Mouse (Mus musculus) G1E (cell line): ENCODE measurements around the gene Eng. TPM values are rescaled to one million over a fixed set of nuclear protein-coding genes. Genes with fewer than 3 reads are reported as not detected.

ENCODE experiments used
- ATAC-seq: 2 replicates; pipeline ENCODE4 v1.8.0; 2016; ENCODE audit warnings: mild to moderate bottlenecking; ENCODE audit not compliant: insufficient number of reproducible peaks, poor library complexity, low FRiP score, severe bottlenecking; ENCODE audit errors: extremely low read depth
- DNase-seq: peaks from one replicate; pipeline ENCODE4 v3.0.0; 2012; ENCODE audit warnings: low spot score
- H3K27me3 ChIP-seq: 2 replicates; pipeline ENCODE4 v1.6.1; 2012; ENCODE audit warnings: mild to moderate bottlenecking, low read length, inconsistent platforms; ENCODE audit not compliant: insufficient read depth
- H3K36me3 ChIP-seq: replicated peaks from 2 replicates; pipeline ENCODE3; 2012; ENCODE audit warnings: mild to moderate bottlenecking, inconsistent platforms
- H3K4me1 ChIP-seq: 2 replicates; pipeline ENCODE4 v1.6.1; 2012; ENCODE audit warnings: low read depth, low read length, inconsistent platforms, mixed read lengths; ENCODE audit not compliant: insufficient read depth
- H3K4me3 ChIP-seq: 2 replicates; pipeline ENCODE4 v1.5.1; 2012; ENCODE audit warnings: low read depth, mild to moderate bottlenecking, inconsistent platforms, low read length, moderate library complexity, mixed read lengths
- H3K9me3 ChIP-seq: replicated peaks from 2 replicates; pipeline ENCODE4 v1.6.1; 2012; ENCODE audit warnings: inconsistent platforms
- CTCF ChIP-seq: IDR thresholded peaks from 2 replicates; pipeline ENCODE4 v1.5.1; 2012; ENCODE audit warnings: low read depth, low read length, inconsistent platforms, mixed read lengths
- GATA1 ChIP-seq: IDR thresholded peaks from 2 replicates; pipeline ENCODE4 v1.6.1; 2012; ENCODE audit warnings: borderline replicate concordance, low read length, inconsistent platforms, mixed read lengths
- GATA2 ChIP-seq: IDR thresholded peaks from 2 replicates; pipeline ENCODE4 v1.6.1; 2012; ENCODE audit warnings: low read depth, low read length, inconsistent platforms, borderline replicate concordance
- POLR2AphosphoS5 ChIP-seq: IDR thresholded peaks from 2 replicates; pipeline ENCODE4 v1.6.1; 2012; ENCODE audit warnings: low read depth, low read length, inconsistent platforms; ENCODE audit not compliant: insufficient replicate concordance
- TAL1 ChIP-seq: conservative IDR thresholded peaks from 2 replicates; pipeline ENCODE4 v1.6.1; 2012; ENCODE audit warnings: low read depth, low read length, inconsistent platforms, mixed read lengths
- polyA plus RNA-seq: library from polyadenylated mRNA; stranded (reverse); fragments of >175 nt; gene quantifications from 2 replicates; pipeline ENCODE4 v1.2.3, GENCODE M21; 2012
- total RNA-seq, 2 experiments: library from RNA; stranded (forward) in 1 of 2; stranded (reverse) in 1 of 2; fragments of 200-1000 nt in 1 of 2; fragments of >200 nt in 1 of 2; fragmentation: Nextera tagmentation in 1 of 2; gene quantifications; 2 replicates each; pipeline ENCODE4 v1.2.3; 2014 to 2017

The Eng gene
- total and polyA plus RNA-seq, 3 experiments: 0.93 to 6.3 (median 4.4) TPM

- ATAC-seq (no peak), DNase-seq (no peak)
- Histone ChIP-seq H3K36me3 (peaks cover 4% of the 10 kb centered on the region), H3K9me3 (no peaks in the 10 kb centered on the region), H3K4me3 (no peak overlapping the region), H3K27me3 (peaks cover 32% of the 10 kb centered on the region), H3K4me1 (peaks cover 55% of the 10 kb centered on the region)
- TF ChIP-seq GATA2 (no peak), TAL1 (no peak), GATA1 (no peak), CTCF (no peak), POLR2AphosphoS5 (no peak)
These were observed 18.9 kb upstream of the Eng start for GRCm38 (mm10) chr2:32627266-32628043.

- H3K27me3 ChIP-seq: peaks cover 32% of the 10 kb centered on the region
- peaks cover 55% of the 10 kb centered on the region for H3K4me1 ChIP-seq
- no peak for ATAC-seq
- H3K9me3 ChIP-seq: no peaks in the 10 kb centered on the region
- TF ChIP-seq TAL1 (no peak), POLR2AphosphoS5 (no peak), GATA1 (no peak), GATA2 (no peak), CTCF (no peak)
- H3K36me3 ChIP-seq: peaks cover 1% of the 10 kb centered on the region
- no peak for DNase-seq
- no peak overlapping the region for H3K4me3 ChIP-seq
These were observed 18.3 kb upstream of the Eng start for GRCm38 (mm10) chr2:32628044-32628550.

GRCm38 (mm10) chr2:32628729-32629128 lies 17.7 kb upstream of the Eng start:
- peaks cover 59% of the 10 kb centered on the region for H3K4me1 ChIP-seq
- TF ChIP-seq GATA2 (no peak), CTCF (no peak), GATA1 (no peak), POLR2AphosphoS5 (no peak), TAL1 (no peak)
- no peak overlapping the region for H3K4me3 ChIP-seq
- H3K36me3 ChIP-seq: peaks cover 3% of the 10 kb centered on the region
- H3K27me3 ChIP-seq: peaks cover 32% of the 10 kb centered on the region
- H3K9me3 ChIP-seq: no peaks in the 10 kb centered on the region
- no peak for ATAC-seq
- no peak for DNase-seq

- H3K9me3 ChIP-seq: no peaks in the 10 kb centered on the region
- DNase-seq (no peak), ATAC-seq (no peak; the same call in 1 of the 2 replicates)
- peak overlapping the region; percentile 50; the same call in 1 of the 2 replicates for H3K4me3 ChIP-seq
- TF ChIP-seq GATA2 (no peak), GATA1 (no peak), CTCF (no peak), TAL1 (no peak), POLR2AphosphoS5 (no peak)
- peaks cover 30% of the 10 kb centered on the region for H3K27me3 ChIP-seq
- peaks cover 60% of the 10 kb centered on the region for H3K4me1 ChIP-seq
- H3K36me3 ChIP-seq: peaks cover 3% of the 10 kb centered on the region
These were observed 17.0 kb upstream of the Eng start for GRCm38 (mm10) chr2:32629276-32629976.

GRCm38 (mm10) chr2:32630036-32630435 lies 16.4 kb upstream of the Eng start:
- Histone ChIP-seq H3K4me1 (peaks cover 59% of the 10 kb centered on the region), H3K27me3 (peaks cover 27% of the 10 kb centered on the region), H3K4me3 (no peak overlapping the region; the same call in 1 of the 2 replicates), H3K9me3 (no peaks in the 10 kb centered on the region), H3K36me3 (peaks cover 3% of the 10 kb centered on the region)
- DNase-seq: no peak
- TF ChIP-seq TAL1 (no peak), POLR2AphosphoS5 (no peak), GATA1 (no peak), CTCF (no peak), GATA2 (no peak)
- ATAC-seq: no peak

GRCm38 (mm10) chr2:32631046-32631445 lies 15.3 kb upstream of the Eng start:
- TF ChIP-seq GATA2: no peak
- TF ChIP-seq GATA1: no peak
- no peak for TF ChIP-seq POLR2AphosphoS5
- no peak for TF ChIP-seq CTCF
- TF ChIP-seq TAL1: no peak
- Histone ChIP-seq H3K36me3 (peaks cover 3% of the 10 kb centered on the region), H3K4me3 (no peak overlapping the region), H3K9me3 (no peaks in the 10 kb centered on the region), H3K4me1 (peaks cover 49% of the 10 kb centered on the region), H3K27me3 (peaks cover 18% of the 10 kb centered on the region)
- DNase-seq (no peak), ATAC-seq (no peak)
